In the genomic region with DNA sequence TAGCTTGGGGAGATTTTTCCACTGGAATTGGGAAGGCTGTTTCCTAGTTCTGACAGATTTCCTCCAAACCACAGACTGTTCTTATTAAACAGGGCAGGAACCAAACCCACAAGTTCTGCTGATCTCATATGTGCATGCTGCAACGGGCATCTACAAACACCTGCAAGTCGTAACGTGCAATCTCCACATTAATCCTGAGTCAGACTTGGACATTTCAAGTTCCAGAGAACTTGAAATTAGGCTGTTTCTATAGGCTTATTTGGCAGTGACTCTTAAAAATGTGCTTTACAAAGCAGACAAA, we compare ENCODE assay signal across 10 mouse cellular contexts. TPM values are rescaled to one million over a fixed set of nuclear protein-coding genes. Genes with fewer than 3 reads are reported as not detected.
A peak's percentile ranks its signal among the peaks of the same experiment; 100 is the strongest.
DNase-seq lines count a peak whose midpoint lies in the region; ATAC-seq and TF ChIP-seq lines count a peak whose summit lies in the region.
"Had no signal": no experiment of that assay in that cellular context is flagged by ENCODE, and none has a peak within 500 bp of the region (broad histone marks: within the 10 kb centered on the region; RNA-seq: fewer than 3 reads in every experiment).

No protein-coding gene starts in this region.

- peaks cover 18% of the 10 kb centered on the region for H3K4me1 ChIP-seq in kidney, adult 2 months (ENCODE audit: control insufficient read depth, insufficient read depth, low read length)
- peaks cover 9% of the 10 kb centered on the region for H3K4me1 ChIP-seq in limb, embryonic 12.5 days (replicated peaks)

- H3K4me3 ChIP-seq in kidney, adult 2 months (ENCODE audit: insufficient read depth, low read depth, low read length) = no peak overlapping the region
- H3K4me3 ChIP-seq in limb, embryonic 12.5 days (replicated peaks) = no peak overlapping the region
- H3K4me3 ChIP-seq: forebrain, embryonic 12.5 days; hindbrain, embryonic 13.5 days had no signal

- 71% methylated on average over 3 of the region's 3 CpGs for WGBS in kidney, adult 2 months
- 30% methylated on average over 3 of the region's 3 CpGs for WGBS in limb, embryonic 12.5 days

- no peaks in the 10 kb centered on the region for H3K36me3 ChIP-seq in kidney, adult 2 months (ENCODE audit: control insufficient read depth, insufficient read depth, low read length)
- H3K36me3 ChIP-seq in limb, embryonic 12.5 days = no peaks in the 10 kb centered on the region
- H3K36me3 ChIP-seq: forebrain, embryonic 12.5 days; hindbrain, embryonic 13.5 days had no signal

- peak overlapping the region; percentile 32; the same call in 1 of the 2 replicates for H3K4me2 ChIP-seq in limb, embryonic 12.5 days

- no peaks in the 10 kb centered on the region for H3K9me3 ChIP-seq in limb, embryonic 12.5 days

- H3K27me3 ChIP-seq in kidney, adult 2 months (replicated peaks; ENCODE audit: control insufficient read depth, insufficient read depth, low read length) = no peaks in the 10 kb centered on the region
- no peaks in the 10 kb centered on the region for H3K27me3 ChIP-seq in limb, embryonic 12.5 days
- H3K27me3 ChIP-seq: forebrain, embryonic 12.5 days; hindbrain, embryonic 13.5 days had no signal

- TF ChIP-seq POLR2A in kidney, adult 2 months (IDR thresholded peaks at IDR 0.05; ENCODE audit: low read depth, low read length) = no peak

- ATAC-seq in limb, embryonic 12.5 days (ENCODE audit: insufficient number of reproducible peaks, insufficient read depth, low FRiP score, low TSS enrichment, low read depth) = no peak

- TF ChIP-seq CTCF in kidney, adult 2 months (conservative IDR thresholded peaks at IDR 0.05; ENCODE audit: insufficient read depth, insufficient read length, low read depth, low read length) = no peak

- no peak for DNase-seq in kidney, adult 2 months
- no peak for DNase-seq in kidney, adult 11 months
- peak; percentile 47 for DNase-seq in urinary bladder, postnatal 25 days (ENCODE audit: low spot score)
- DNase-seq in urinary bladder, adult 2 months (ENCODE audit: low spot score) = no peak
- DNase-seq in thymus, postnatal 0 days (ENCODE audit: low spot score) = no peak
- no peak for DNase-seq in MN1 (ENCODE audit: low spot score)

- H3K27ac ChIP-seq in kidney, adult 2 months (ENCODE audit: insufficient read depth, low read depth, low read length) = peak overlapping the region; percentile 50; the same call in 1 of the 2 replicates
- no peak overlapping the region for H3K27ac ChIP-seq in limb, embryonic 12.5 days
- H3K27ac ChIP-seq: forebrain, embryonic 12.5 days; hindbrain, embryonic 13.5 days had no signal

- no peak overlapping the region for H3K9ac ChIP-seq in limb, embryonic 12.5 days (replicated peaks)
- H3K9ac ChIP-seq: forebrain, embryonic 12.5 days; hindbrain, embryonic 13.5 days; lung, embryonic 14.5 days had no signal

RNA-seq across cellular contexts. Expression of a gene that starts 59.7 kb away (rescaled TPM):
- polyA plus RNA-seq in kidney, adult 2 months (2012; rRNA removed) = 0.08 and 0.13 TPM in 2 replicates
- 0.14 and 0.24 TPM in 2 replicates for polyA plus RNA-seq in urinary bladder, adult 2 months (2012; rRNA removed)
- polyA plus RNA-seq in limb, embryonic 12.5 days (2016; fragmentation: Nextera tagmentation; extraction: Ambion mirVana) = 0.20 and 0.46 TPM in 2 replicates
- polyA plus RNA-seq in thymus, postnatal 0 days (2015; fragmentation: Nextera tagmentation; extraction: Ambion mirVana) = 0.10 TPM in 1 of 2 replicates, not detected in the other
